Mouse (Mus musculus): ENCODE measurements around the gene Syn3. TPM values are rescaled to one million over a fixed set of nuclear protein-coding genes. Genes with fewer than 3 reads are reported as not detected.
"Not testable (repeated sequence)": the region's sequence is repeated elsewhere in the genome, so short reads cannot be mapped to it uniquely, and the experiment has no call there.

Syn3 gene
- 8.5 and 14.9 TPM in 2 replicates for polyA plus RNA-seq (2014; fragmentation: Nextera tagmentation; extraction: Ambion mirVana)

DNA sequence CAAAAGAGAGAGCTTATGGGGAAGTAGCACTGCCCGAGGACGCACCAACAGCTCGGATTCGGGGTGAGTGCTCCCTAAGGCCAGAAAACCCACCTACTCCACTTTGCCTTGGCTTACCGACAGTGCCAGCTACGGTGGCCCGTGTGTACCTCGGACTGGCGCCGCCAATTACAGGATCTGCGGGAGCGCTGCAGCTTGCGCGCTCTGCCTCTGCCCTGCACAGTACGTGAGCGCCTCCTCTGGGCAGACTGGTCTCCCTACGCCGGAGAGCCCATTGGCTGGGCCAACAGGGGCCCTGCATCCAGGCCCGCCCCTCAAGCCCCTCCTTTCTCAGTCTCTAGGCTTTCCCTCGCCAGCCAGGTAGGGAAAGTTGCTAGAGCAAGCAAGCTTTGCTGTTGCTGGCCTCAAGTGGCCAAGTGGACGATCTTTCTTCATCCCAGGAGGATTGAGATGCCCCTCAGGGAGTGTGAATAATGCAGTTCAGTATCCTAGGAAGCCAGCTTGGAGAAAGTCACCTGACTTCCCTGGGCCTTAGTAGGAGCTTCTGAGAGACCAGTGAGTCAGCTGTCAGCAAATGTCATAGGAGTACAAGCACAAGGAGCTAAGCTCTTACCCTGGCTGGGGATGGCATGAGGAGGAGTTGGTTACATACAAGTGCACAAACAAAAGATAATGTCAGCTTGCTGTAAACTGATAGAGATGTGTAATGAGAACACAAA lies at the start of gene Syn3:
Gene Syn3, minus strand, starts transcription at position 224 of the 719 bp plus-strand sequence.
- peak within 1 kb of the TSS; percentile 82 for H3K4me2 ChIP-seq (ENCODE audit: low read length)
- peaks cover 6% of the 10 kb centered on the region; the same call in 1 of the 2 replicates for H3K4me1 ChIP-seq (ENCODE audit: control insufficient read depth, insufficient read depth, low read length)
- H3K9ac ChIP-seq (ENCODE audit: low read length), result peak within 1 kb of the TSS; percentile 75
- under 1% methylated on average over 21 of the region's 21 CpGs for WGBS
- H3K4me3 ChIP-seq (ENCODE audit: low read depth, low read length), result peak within 1 kb of the TSS; percentile 48
- H3K36me3 ChIP-seq (ENCODE audit: control insufficient read depth, insufficient read depth, low read length), result no peaks in the 10 kb centered on the region
- peak; percentile 100 for ATAC-seq
- H3K27ac ChIP-seq (ENCODE audit: low read depth, low read length), result peak within 1 kb of the TSS; percentile 28; the same call in 1 of the 2 replicates
- no peaks in the 10 kb centered on the region for H3K9me3 ChIP-seq (replicated peaks; ENCODE audit: control insufficient read depth, low read length)
- H3K27me3 ChIP-seq (replicated peaks; ENCODE audit: control insufficient read depth, insufficient read depth, low read length), result no peaks in the 10 kb centered on the region
- DNase-seq (ENCODE audit: low spot score), result peak; percentile 97

- WGBS, result 91% methylated on average over 2 of the region's 5 CpGs
- not testable (repeated sequence) for H3K4me1 ChIP-seq (ENCODE audit: control insufficient read depth, insufficient read depth, low read length); H3K9me3 ChIP-seq (replicated peaks; ENCODE audit: control insufficient read depth, low read length); H3K4me3 ChIP-seq (ENCODE audit: low read depth, low read length); H3K4me2 ChIP-seq (ENCODE audit: low read length); DNase-seq (ENCODE audit: low spot score); H3K36me3 ChIP-seq (ENCODE audit: control insufficient read depth, insufficient read depth, low read length); ATAC-seq; H3K9ac ChIP-seq (ENCODE audit: low read length); H3K27me3 ChIP-seq (replicated peaks; ENCODE audit: control insufficient read depth, insufficient read depth, low read length); H3K27ac ChIP-seq (ENCODE audit: low read depth, low read length)
These were observed 27.7 kb upstream of the Syn3 start for GRCm38 (mm10) chr10:86526357-86526874.

GRCm38 (mm10) chr10:86513801-86514200 lies 15.1 kb upstream of the Syn3 start:
- ATAC-seq, result no peak
- Histone ChIP-seq H3K4me1 (ENCODE audit: control insufficient read depth, insufficient read depth, low read length) (no peaks in the 10 kb centered on the region), H3K27me3 (replicated peaks; ENCODE audit: control insufficient read depth, insufficient read depth, low read length) (no peaks in the 10 kb centered on the region), H3K9me3 (replicated peaks; ENCODE audit: control insufficient read depth, low read length) (no peaks in the 10 kb centered on the region; the same call in 1 of the 2 replicates), H3K9ac (ENCODE audit: low read length) (no peak overlapping the region), H3K27ac (ENCODE audit: low read depth, low read length) (no peak overlapping the region), H3K4me2 (ENCODE audit: low read length) (no peak overlapping the region), H3K4me3 (ENCODE audit: low read depth, low read length) (no peak overlapping the region), H3K36me3 (ENCODE audit: control insufficient read depth, insufficient read depth, low read length) (no peaks in the 10 kb centered on the region)
- WGBS, result 82% methylated on average over 4 of the region's 4 CpGs
- DNase-seq (ENCODE audit: low spot score), result no peak

DNA sequence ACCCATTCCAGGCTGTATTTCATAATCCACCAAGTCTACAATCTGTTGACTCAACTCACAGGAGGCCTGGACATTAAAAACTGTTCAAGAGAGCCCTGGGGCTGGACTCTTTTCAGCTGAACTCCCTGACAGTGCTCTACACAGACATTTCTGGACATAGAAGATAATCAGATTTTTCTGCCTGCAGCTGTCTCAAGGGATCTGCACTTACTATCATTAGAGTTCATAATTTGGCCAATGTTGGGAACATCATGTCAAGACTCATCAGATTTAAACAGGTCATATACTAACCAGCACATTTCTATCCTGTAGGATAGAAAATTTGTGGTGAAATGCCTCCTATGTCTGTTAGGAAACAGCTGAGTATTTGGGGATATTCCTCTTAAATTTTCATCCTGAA lies 12.2 kb upstream of the Syn3 start:
- H3K27me3 ChIP-seq (replicated peaks; ENCODE audit: control insufficient read depth, insufficient read depth, low read length), result no peaks in the 10 kb centered on the region
- H3K36me3 ChIP-seq (ENCODE audit: control insufficient read depth, insufficient read depth, low read length), result no peaks in the 10 kb centered on the region
- H3K9ac ChIP-seq (ENCODE audit: low read length), result no peak overlapping the region
- no peak overlapping the region for H3K4me2 ChIP-seq (ENCODE audit: low read length)
- ATAC-seq (no peak), DNase-seq (ENCODE audit: low spot score) (no peak)
- H3K27ac ChIP-seq (ENCODE audit: low read depth, low read length), result no peak overlapping the region
- H3K4me3 ChIP-seq (ENCODE audit: low read depth, low read length), result no peak overlapping the region
- no peaks in the 10 kb centered on the region; the same call in 1 of the 2 replicates for H3K9me3 ChIP-seq (replicated peaks; ENCODE audit: control insufficient read depth, low read length)
- H3K4me1 ChIP-seq (ENCODE audit: control insufficient read depth, insufficient read depth, low read length), result no peaks in the 10 kb centered on the region

DNA sequence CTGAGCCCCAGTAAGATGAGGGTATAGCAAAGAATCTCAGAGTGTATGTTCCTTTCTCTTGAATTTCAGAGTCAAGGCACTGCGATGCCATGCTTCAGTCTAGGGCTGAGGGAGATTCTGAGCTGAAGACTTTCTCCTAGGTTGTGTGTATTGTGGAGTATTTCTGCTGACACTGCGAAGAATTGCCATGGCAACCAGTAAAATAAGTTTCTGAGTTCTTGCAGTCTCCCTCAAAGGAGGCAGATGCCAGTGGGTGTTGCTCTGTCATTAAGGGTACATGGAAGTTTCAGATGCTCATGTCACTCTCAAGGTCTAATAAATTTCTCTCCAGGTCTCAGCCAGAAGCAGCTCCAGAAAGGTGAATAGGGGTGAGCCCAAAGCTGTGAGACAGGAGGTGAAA lies 3.4 kb upstream of the Syn3 start:
- Histone ChIP-seq H3K9me3 (replicated peaks; ENCODE audit: control insufficient read depth, low read length) (no peaks in the 10 kb centered on the region), H3K36me3 (ENCODE audit: control insufficient read depth, insufficient read depth, low read length) (no peaks in the 10 kb centered on the region)
- 80% methylated on average over 2 of the region's 2 CpGs for WGBS

DNA sequence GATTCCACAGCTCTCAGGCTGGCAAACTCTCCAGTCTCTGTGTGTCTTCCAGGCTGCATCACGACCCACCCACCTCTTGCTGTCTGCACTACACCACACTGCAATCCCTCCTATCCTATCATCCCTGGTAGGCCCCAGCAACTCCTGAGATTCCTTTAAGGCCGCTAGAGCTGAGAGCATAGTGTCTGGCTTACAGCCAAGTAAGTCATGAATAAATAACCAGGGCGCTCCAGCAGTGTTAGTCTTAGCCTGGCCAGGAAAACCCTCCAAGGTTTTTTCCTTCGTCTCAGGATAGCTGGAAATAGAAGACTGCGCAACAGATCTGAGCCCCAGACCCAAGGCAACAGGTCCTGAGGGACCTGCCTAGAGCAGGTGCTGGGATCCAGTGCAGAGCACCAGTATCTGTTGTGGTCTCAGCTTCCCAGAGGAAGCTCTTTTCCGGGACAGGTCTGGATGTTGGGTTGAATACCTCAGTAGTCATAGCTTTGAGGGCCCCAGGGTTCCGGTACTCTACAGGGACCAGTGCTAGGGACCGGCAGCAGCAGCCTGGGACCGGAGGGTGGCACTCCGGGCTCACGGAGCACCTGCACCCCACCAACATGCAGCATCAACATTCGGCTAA lies 534 bp downstream of the Syn3 start:
- peak overlapping the region; percentile 75 for H3K9ac ChIP-seq (ENCODE audit: low read length)
- H3K4me2 ChIP-seq (ENCODE audit: low read length), result peak overlapping the region; percentile 82
- peak; percentile 85 for DNase-seq (ENCODE audit: low spot score)
- H3K27ac ChIP-seq (ENCODE audit: low read depth, low read length), result peak overlapping the region; percentile 28; the same call in 1 of the 2 replicates
- peak; percentile 77 for ATAC-seq
- H3K27me3 ChIP-seq (replicated peaks; ENCODE audit: control insufficient read depth, insufficient read depth, low read length), result no peaks in the 10 kb centered on the region
- peak overlapping the region; percentile 48 for H3K4me3 ChIP-seq (ENCODE audit: low read depth, low read length)
- H3K36me3 ChIP-seq (ENCODE audit: control insufficient read depth, insufficient read depth, low read length), result no peaks in the 10 kb centered on the region
- no peaks in the 10 kb centered on the region for H3K9me3 ChIP-seq (replicated peaks; ENCODE audit: control insufficient read depth, low read length)
- WGBS, result 2% methylated on average over 12 of the region's 12 CpGs
- peaks cover 6% of the 10 kb centered on the region; the same call in 1 of the 2 replicates for H3K4me1 ChIP-seq (ENCODE audit: control insufficient read depth, insufficient read depth, low read length)

More for the DNA sequence above, 3.4 kb upstream of the Syn3 start:
- no peak for DNase-seq (ENCODE audit: low spot score)
- Histone ChIP-seq H3K27ac (ENCODE audit: low read depth, low read length) (no peak overlapping the region), H3K27me3 (replicated peaks; ENCODE audit: control insufficient read depth, insufficient read depth, low read length) (no peaks in the 10 kb centered on the region), H3K4me1 (ENCODE audit: control insufficient read depth, insufficient read depth, low read length) (peaks cover 6% of the 10 kb centered on the region; the same call in 1 of the 2 replicates), H3K4me3 (ENCODE audit: low read depth, low read length) (no peak overlapping the region), H3K4me2 (ENCODE audit: low read length) (no peak overlapping the region), H3K9ac (ENCODE audit: low read length) (no peak overlapping the region)
- ATAC-seq, result no peak

DNA sequence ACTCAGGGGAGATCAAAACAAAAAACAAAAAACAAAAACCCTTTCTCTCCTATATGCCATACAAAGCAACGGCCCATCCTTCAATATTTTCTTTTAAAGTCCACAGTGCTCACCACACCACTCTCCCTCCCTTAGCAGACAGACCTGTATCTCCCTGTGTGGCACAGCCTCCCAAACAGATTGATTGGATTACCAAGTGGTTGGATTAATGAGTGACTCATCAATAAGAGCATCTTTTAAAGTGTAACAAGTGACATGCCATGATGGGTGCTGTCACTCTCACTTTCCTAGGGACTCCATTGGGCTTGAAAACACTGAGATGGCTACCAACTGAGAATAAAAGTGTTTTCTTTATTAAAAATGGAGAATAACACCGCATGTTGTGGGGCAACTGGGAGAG lies 2.8 kb downstream of the Syn3 start:
- no peak overlapping the region for H3K27ac ChIP-seq (ENCODE audit: low read depth, low read length)
- no peak for DNase-seq (ENCODE audit: low spot score)
- no peak overlapping the region for H3K9ac ChIP-seq (ENCODE audit: low read length)
- H3K36me3 ChIP-seq (ENCODE audit: control insufficient read depth, insufficient read depth, low read length), result no peaks in the 10 kb centered on the region
- no peaks in the 10 kb centered on the region for H3K27me3 ChIP-seq (replicated peaks; ENCODE audit: control insufficient read depth, insufficient read depth, low read length)
- WGBS, result 86% methylated on average over 2 of the region's 2 CpGs
- peaks cover 6% of the 10 kb centered on the region; the same call in 1 of the 2 replicates for H3K4me1 ChIP-seq (ENCODE audit: control insufficient read depth, insufficient read depth, low read length)
- H3K9me3 ChIP-seq (replicated peaks; ENCODE audit: control insufficient read depth, low read length), result no peaks in the 10 kb centered on the region
- no peak overlapping the region for H3K4me2 ChIP-seq (ENCODE audit: low read length)
- ATAC-seq, result no peak
- no peak overlapping the region for H3K4me3 ChIP-seq (ENCODE audit: low read depth, low read length)

DNA sequence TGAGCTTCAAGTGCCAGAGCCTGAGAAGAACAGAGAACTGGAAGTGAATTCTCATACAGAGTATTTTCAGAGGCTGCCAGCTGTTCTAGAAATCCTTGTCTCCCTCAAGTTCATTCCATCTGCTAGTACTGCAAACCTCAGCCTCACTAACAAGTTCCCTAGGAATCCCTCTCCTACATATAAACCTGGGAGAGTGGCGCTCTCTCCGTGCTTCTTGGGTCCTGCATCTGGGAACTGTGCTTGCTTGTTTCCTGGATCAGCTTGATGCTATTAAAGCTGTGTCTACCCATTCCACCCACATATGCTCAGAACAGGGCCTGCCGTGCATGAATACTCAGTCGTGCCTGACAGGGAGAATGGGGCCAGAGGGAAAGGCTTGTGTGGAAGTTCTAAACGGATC lies 5.6 kb downstream of the Syn3 start:
- ATAC-seq, result no peak
- Histone ChIP-seq H3K9me3 (replicated peaks; ENCODE audit: control insufficient read depth, low read length) (no peaks in the 10 kb centered on the region), H3K27me3 (replicated peaks; ENCODE audit: control insufficient read depth, insufficient read depth, low read length) (no peaks in the 10 kb centered on the region), H3K9ac (ENCODE audit: low read length) (no peak overlapping the region), H3K4me1 (ENCODE audit: control insufficient read depth, insufficient read depth, low read length) (peaks cover 5% of the 10 kb centered on the region; the same call in 1 of the 2 replicates), H3K27ac (ENCODE audit: low read depth, low read length) (no peak overlapping the region), H3K4me3 (ENCODE audit: low read depth, low read length) (no peak overlapping the region), H3K4me2 (ENCODE audit: low read length) (no peak overlapping the region), H3K36me3 (ENCODE audit: control insufficient read depth, insufficient read depth, low read length) (no peaks in the 10 kb centered on the region)
- WGBS, result 75% methylated on average over 5 of the region's 5 CpGs
- no peak for DNase-seq (ENCODE audit: low spot score)

All from forebrain, embryonic 14.5 days (tissue).